In genomic region chr17:84415936-84416335, GRCm38 (mm10) we compare ENCODE assay signal across 18 mouse cellular contexts. TPM values are rescaled to one million over a fixed set of nuclear protein-coding genes. Genes with fewer than 3 reads are reported as not detected.
DNase-seq lines count a peak whose midpoint lies in the region; ATAC-seq and TF ChIP-seq lines count a peak whose summit lies in the region.
"Had no signal": no experiment of that assay in that cellular context is flagged by ENCODE, and none has a peak within 500 bp of the region (broad histone marks: within the 10 kb centered on the region; RNA-seq: fewer than 3 reads in every experiment).

No protein-coding gene starts in this region.

- TF ChIP-seq CTCF in brain, embryonic 14.5 days (IDR thresholded peaks at IDR 0.05; ENCODE audit: borderline replicate concordance, extremely low read depth, insufficient read depth, insufficient read length), result no peak

- H3K4me2 ChIP-seq in forebrain, embryonic 14.5 days (ENCODE audit: low read length), result no peak overlapping the region
- H3K4me2 ChIP-seq: forebrain, embryonic 15.5 days; heart, embryonic 11.5 days; hindbrain, embryonic 12.5 days; hindbrain, embryonic 15.5 days had no signal

- no peaks in the 10 kb centered on the region for H3K9me3 ChIP-seq in forebrain, embryonic 14.5 days (replicated peaks; ENCODE audit: control insufficient read depth, low read length)
- H3K9me3 ChIP-seq in forebrain, embryonic 10.5 days, result no peaks in the 10 kb centered on the region
- H3K9me3 ChIP-seq: forebrain, embryonic 15.5 days; hindbrain, embryonic 12.5 days; hindbrain, embryonic 15.5 days had no signal

- H3K4me1 ChIP-seq in forebrain, embryonic 14.5 days (ENCODE audit: control insufficient read depth, insufficient read depth, low read length), result no peaks in the 10 kb centered on the region
- H3K4me1 ChIP-seq in forebrain, embryonic 10.5 days, result peaks cover 12% of the 10 kb centered on the region
- H3K4me1 ChIP-seq: hindbrain, embryonic 15.5 days had no signal

- no peaks in the 10 kb centered on the region for H3K27me3 ChIP-seq in forebrain, embryonic 14.5 days (replicated peaks; ENCODE audit: control insufficient read depth, insufficient read depth, low read length)
- H3K27me3 ChIP-seq in forebrain, embryonic 10.5 days (ENCODE audit: poor library complexity, severe bottlenecking), result no peaks in the 10 kb centered on the region
- H3K27me3 ChIP-seq: forebrain, embryonic 15.5 days; hindbrain, embryonic 12.5 days; hindbrain, embryonic 15.5 days had no signal

- no peak for ATAC-seq in forebrain, embryonic 14.5 days
- ATAC-seq: CD4-positive, CD25-positive, alpha-beta regulatory T cell, adult 4 months; forebrain, embryonic 15.5 days; intestine, postnatal 0 days had no signal

- TF ChIP-seq POLR2A in brain, embryonic 14.5 days (IDR thresholded peaks at IDR 0.05; ENCODE audit: borderline replicate concordance, extremely low read depth, insufficient read depth, insufficient read length, poor library complexity, severe bottlenecking), result no peak

- intact Hi-C loops in gastrocnemius, postnatal 14 days (cut with DNase I; ENCODE audit: low total_unique reads), result no loop called here

- no peak overlapping the region for H3K27ac ChIP-seq in forebrain, embryonic 14.5 days (ENCODE audit: low read depth, low read length)
- no peak overlapping the region for H3K27ac ChIP-seq in forebrain, embryonic 10.5 days
- H3K27ac ChIP-seq: forebrain, embryonic 15.5 days; heart, adult 2 months; hindbrain, embryonic 12.5 days; hindbrain, embryonic 15.5 days had no signal

- H3K4me3 ChIP-seq in forebrain, embryonic 14.5 days (ENCODE audit: low read depth, low read length), result no peak overlapping the region
- no peak overlapping the region for H3K4me3 ChIP-seq in forebrain, embryonic 10.5 days
- H3K4me3 ChIP-seq: forebrain, embryonic 15.5 days; heart, adult 2 months; hindbrain, embryonic 12.5 days; hindbrain, embryonic 15.5 days had no signal

- peak; percentile 37 for DNase-seq in forebrain, embryonic 14.5 days (ENCODE audit: low spot score)
- DNase-seq in forebrain, embryonic 10.5 days (ENCODE audit: extremely low spot score, low spot score), result no peak
- DNase-seq in gastrocnemius, postnatal 14 days, result peak; percentile 19
- no peak for DNase-seq in gastrocnemius, adult 8-10 months (ENCODE audit: low spot score in 2 of 2)
- DNase-seq in brain, embryonic 14.5 days (ENCODE audit: low read depth), result peak; percentile 53
- DNase-seq in skeletal muscle tissue, adult 2 months (ENCODE audit: low read depth, low spot score), result peak; percentile 19
- DNase-seq: adrenal gland, adult 2 months; adrenal gland, postnatal 14 days; cerebellum, adult 11-12 months; cerebellum, adult 9-10 months; heart, adult 2 months; kidney, adult 2 months had no signal

- H3K9ac ChIP-seq in forebrain, embryonic 14.5 days (ENCODE audit: low read length), result no peak overlapping the region
- H3K9ac ChIP-seq: forebrain, embryonic 15.5 days; hindbrain, embryonic 12.5 days; hindbrain, embryonic 15.5 days had no signal

- 78% methylated on average over 3 of the region's 3 CpGs for WGBS in forebrain, embryonic 14.5 days
- 87% methylated on average over 3 of the region's 3 CpGs for WGBS in forebrain, embryonic 10.5 days

- peaks cover 13% of the 10 kb centered on the region for H3K36me3 ChIP-seq in forebrain, embryonic 14.5 days (ENCODE audit: control insufficient read depth, insufficient read depth, low read length)
- peaks cover 62% of the 10 kb centered on the region for H3K36me3 ChIP-seq in forebrain, embryonic 10.5 days (replicated peaks)
- H3K36me3 ChIP-seq: forebrain, embryonic 15.5 days had no signal

RNA-seq across cellular contexts. Expression of gene Thada, which starts 50.1 kb away (rescaled TPM):
- 4.0 and 7.0 TPM in 2 replicates for polyA plus RNA-seq in forebrain, embryonic 14.5 days (2014; fragmentation: Nextera tagmentation; extraction: Ambion mirVana)
- 11.3 and 12.1 TPM in 2 replicates for polyA plus RNA-seq in forebrain, embryonic 10.5 days (2016; fragmentation: Nextera tagmentation; extraction: Ambion mirVana)
- total RNA-seq in gastrocnemius, postnatal 14 days (2021), result 1 to 10 TPM; 5.1 to 5.5 TPM
- total RNA-seq in gastrocnemius, adult 8-10 months (2022), result 1 to 10 TPM; 4.4 to 6.3 (median 5.6) TPM
- 6.5 and 10.2 TPM in 2 replicates for polyA plus RNA-seq in brain, embryonic 14.5 days (2012; rRNA removed)

Comparison
In these comparisons a context has a peak if more than half of its experiments do, and no peak if none do; other contexts are left out.
1. DNase-seq: peak in forebrain, embryonic 14.5 days (single experiment), gastrocnemius, postnatal 14 days (single experiment), brain, embryonic 14.5 days (single experiment) and skeletal muscle tissue, adult 2 months (single experiment); none in forebrain, embryonic 10.5 days (single experiment) and gastrocnemius, adult 8-10 months (0 of 2).